Mouse (Mus musculus) brain, embryonic 14.5 days (tissue): ENCODE data around the gene Rhbdf2.

ENCODE experiments used
- CTCF ChIP-seq: fragments of 200-500 bp; IDR thresholded peaks from 2 replicates; pipeline ENCODE4 v1.5.1; 2012; ENCODE audit warnings: inconsistent platforms, mild to moderate bottlenecking, moderate library complexity, borderline replicate concordance; ENCODE audit not compliant: insufficient read depth, insufficient read length; ENCODE audit errors: extremely low read depth
- POLR2A ChIP-seq: fragments of 200-500 bp; IDR thresholded peaks from 2 replicates; pipeline ENCODE4 v1.6.1; 2012; ENCODE audit warnings: mild to moderate bottlenecking, inconsistent platforms, borderline replicate concordance; ENCODE audit not compliant: poor library complexity, insufficient read depth, insufficient read length, severe bottlenecking; ENCODE audit errors: extremely low read depth

- TF ChIP-seq POLR2A: no peak
- TF ChIP-seq CTCF: no peak
Measured at GRCm38 (mm10) chr11:116620073-116620472, 6.7 kb downstream of the Rhbdf2 start.
